Mouse (Mus musculus) regulatory T cell (primary cell): ENCODE results near the gene Tmem233.

Experiments
- in situ Hi-C: fragments of 300-600 bp; cut with MboI, MseI; formaldehyde crosslinking; loops from one replicate; pipeline ENCODE4 v1.15.1; 2025; ENCODE audit warnings: high pct_unique_total_duplicates

Tmem233 gene

DNA sequence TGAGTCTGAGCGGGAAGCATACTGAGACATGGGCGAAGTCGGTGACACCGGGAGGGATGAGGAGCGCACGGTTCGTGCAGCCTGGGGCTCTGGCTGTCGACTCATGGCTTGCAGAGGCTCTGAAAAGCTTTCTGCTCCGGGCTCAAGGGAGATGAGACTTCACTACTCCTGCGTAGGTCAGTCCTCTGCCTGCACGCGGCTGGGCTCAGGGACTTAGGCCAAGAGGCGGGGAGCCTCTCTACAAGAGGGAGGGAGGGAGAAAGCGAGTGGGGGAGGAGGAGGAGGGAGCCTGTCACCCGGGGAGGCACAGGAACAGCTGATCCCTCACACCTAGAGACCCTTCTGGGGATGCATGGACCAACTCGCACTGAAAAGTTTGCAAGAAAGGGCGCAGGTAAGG, at the start of gene Tmem233:
TSS of gene Tmem233 (minus strand) at position 164 of the 400 bp plus-strand sequence.
- in situ Hi-C loops, result no loop called here

DNA sequence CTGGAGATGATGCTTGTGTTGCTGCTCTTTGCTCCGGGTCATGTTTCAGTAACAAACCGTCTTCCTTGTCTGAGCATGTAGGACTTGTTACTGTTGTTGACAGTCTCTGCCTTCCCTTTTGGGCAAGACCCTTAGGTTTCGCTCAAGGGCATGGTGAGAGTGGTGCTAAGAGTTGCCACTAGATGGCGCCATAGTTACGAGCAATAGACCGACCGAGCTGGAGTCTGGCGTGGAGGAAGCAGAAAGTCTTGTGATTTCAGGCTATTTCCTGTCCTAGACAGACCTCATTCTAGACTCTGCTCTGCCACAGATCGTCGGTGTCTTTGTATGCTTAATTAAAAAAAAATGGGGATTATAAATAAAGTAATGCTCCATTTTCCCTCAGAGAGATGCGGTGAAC, 40.3 kb upstream of the Tmem233 start:
- in situ Hi-C loops, result loop anchor here (5.0 to 25.0 kb wide), 2 partner anchors 349 to 964 kb away; no protein-coding TSS in a partner anchor

DNA sequence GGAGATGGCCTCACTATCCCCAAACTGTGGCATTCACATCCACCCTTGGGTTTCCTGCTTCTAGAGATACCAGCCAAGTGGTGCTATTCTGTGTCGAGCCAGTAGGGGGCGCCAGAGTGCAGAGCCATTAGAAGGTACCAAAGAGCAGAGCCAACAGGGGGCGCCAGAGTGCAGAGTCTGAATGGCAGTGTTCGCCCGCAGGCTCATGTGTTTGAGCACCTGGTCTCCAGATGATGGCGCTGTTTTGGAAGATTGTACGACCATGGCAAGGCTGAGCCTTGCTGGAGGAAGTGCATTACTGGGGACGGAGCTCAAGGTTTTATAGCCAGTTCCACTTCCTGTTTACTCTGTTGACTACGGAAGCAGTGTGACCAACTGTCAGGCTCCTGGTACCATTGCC, 33.5 kb upstream of the Tmem233 start:
- in situ Hi-C loops, result loop anchor here (25.0 kb wide), 1 partner anchor 971 kb away; no protein-coding TSS in a partner anchor

DNA sequence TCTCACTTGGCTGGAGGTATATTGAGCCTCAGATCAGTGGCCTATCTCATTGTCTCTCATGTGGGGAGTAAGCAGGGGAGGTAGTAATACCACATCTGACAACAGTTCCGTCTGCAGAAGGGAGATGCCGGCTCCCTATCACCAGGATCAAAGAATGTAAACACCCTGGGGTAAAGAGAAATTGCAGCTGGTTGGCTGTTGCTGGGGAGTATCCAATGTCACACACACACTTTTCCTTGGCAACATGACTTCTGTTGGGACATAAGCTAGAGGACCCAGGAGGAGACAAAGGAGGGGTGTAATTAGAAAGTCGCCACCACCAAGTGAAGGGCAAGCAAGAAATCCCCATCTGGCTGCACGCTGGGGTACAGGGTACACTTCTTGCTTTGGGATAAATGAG, 33.1 kb upstream of the Tmem233 start:
- in situ Hi-C loops, result loop anchor here (25.0 kb wide), 1 partner anchor 971 kb away; no protein-coding TSS in a partner anchor

DNA sequence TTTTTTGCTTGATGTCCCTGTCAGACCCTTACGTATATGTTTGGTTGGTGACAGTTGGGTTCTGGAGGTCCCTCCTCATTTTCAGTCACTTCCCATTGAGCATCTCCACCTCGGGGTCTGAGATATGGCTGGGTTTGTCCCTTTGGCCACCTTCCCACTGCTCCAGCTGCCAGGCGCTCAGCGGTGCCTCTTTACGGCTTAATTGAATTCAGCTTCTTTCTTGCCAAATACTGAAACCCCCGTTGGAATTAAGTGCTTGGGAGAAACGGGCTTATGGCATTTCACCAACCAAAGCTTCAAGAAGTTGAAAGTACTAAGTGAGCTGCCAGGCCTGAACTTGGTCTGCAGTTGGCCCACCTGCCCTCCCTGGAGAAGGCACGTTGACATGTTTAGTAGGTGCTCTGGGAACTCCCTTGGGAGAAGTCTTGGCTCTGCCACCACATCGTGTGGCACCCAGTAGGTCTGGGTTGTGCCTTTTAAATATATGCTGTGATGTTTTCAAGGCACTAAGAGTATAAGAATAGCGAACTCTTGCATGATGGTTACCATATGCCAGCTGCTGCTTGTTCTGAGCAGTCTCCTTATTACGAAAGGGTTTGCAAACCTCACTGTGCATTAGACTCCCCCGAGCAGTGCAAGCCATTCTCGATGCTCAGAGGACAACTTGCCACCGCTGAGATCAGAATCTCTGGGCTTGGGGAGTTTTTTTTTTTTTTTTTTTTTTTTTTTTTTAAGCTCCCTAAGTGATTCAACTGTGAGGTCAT, 32.2 kb upstream of the Tmem233 start:
- in situ Hi-C loops, result loop anchor here (25.0 kb wide), 1 partner anchor 972 kb away; no protein-coding TSS in a partner anchor

DNA sequence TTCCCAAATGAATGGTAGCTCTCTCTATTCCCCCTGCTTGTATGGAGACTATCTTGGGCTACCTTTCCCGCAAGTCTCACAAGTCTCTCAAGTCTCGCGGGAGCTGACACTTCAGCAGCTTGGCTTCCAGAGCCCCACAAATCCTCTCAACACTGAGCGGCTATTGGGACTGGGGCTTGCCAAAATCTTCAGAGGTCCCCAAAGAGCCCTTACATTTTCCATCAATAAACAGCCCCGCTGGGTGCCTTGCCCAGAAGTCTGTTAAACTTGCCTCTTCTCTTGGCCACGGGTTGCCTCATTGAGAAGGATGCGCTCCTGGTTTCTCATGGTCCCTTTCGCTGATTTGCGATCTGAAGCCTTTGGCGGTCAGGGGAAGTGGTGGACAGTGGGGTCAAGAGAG, 25.6 kb upstream of the Tmem233 start:
- in situ Hi-C loops, result loop anchor here (25.0 kb wide), 1 partner anchor 979 kb away; no protein-coding TSS in a partner anchor

DNA sequence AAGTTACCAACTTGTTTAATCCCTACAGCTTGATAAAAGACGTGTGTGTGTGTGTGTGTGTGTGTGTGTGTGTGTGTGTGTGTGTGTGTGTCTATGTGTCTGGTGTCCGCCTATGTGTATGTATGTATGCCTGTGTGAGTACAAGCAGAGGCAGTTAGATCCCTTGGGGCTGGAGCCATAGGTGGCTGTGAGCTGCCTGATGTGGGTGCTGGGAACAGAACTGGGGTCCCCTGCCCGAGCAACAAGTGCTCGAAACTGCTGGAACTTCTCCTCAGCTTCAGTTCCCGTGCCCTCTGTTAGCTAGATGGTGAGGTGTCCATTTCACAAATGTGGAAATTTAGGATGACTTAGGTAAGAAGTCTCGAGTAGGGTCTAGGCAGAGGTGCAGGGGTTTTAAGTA, 1.2 kb upstream of the Tmem233 start:
- in situ Hi-C loops, result no loop called here

DNA sequence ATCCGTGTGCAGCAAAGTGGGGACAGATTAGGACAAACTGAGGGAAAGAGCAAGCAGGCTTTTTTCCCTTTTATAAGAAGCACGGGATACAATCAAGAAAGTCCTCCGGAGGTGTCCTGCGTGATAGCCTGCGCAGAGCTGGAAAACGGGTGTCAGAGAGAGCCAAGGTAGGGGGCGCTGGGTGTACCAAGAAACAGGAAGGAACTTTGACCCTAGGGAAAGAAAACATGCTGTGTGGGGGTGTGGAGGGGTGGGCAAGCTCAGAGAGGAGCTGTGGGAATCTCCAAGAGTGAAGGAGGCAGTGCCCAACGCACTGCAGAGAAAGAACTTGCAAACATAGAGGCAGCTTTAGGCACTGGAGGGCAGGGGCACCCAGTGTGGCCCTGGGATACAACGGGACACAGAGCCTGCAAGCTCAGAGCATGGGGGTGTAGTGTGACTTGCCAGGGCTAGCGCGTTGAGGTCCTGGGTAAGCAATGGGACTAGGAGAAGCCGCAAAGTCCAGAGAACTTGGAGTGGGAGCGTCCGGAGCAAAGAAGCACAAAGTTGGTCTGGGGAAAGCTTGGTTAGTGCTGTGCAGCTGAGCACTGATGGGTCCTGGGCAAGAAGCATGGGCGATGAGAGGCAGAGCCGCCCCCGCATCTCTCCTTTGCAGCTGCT, 673 bp downstream of the Tmem233 start:
- in situ Hi-C loops, result no loop called here

DNA sequence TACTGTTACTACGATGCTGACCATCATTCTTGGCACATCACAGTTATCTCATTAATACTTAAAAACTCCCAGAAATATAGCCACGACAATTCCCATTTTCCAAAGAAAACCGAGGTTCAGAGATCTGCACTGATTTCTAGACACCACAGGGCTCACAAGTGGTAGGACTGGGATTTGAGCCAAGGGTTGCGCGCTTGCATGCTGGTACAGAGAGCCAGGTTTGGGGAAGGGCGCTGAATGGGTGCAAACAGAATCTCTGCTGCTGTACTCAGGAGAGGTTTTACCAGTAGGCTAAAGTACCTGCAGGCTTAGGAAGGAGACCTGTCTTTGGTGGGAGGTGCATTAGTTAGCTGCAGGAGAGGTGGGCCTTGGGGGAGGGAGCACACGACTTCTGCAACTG, 1.4 kb downstream of the Tmem233 start:
- in situ Hi-C loops, result no loop called here

DNA sequence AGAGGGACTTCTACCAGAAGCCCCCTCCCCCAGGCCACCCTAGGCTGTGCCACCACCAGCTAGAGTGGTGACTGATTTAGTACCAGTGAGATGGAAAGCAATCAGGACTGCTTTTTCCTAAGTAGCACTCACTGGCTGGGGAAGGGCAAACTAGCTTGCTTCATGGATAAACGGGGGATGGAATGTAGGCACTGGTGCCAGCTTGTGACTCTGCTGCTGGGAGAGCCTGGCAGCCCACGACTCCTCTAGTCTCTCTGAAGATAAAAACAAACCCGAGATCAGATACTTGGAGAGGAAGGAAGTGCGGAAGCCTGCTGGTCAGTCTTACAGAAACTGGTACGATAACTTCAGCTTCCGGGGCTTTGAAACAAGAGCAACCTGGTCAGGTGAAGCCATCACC, 2.3 kb downstream of the Tmem233 start:
- in situ Hi-C loops, result no loop called here

DNA sequence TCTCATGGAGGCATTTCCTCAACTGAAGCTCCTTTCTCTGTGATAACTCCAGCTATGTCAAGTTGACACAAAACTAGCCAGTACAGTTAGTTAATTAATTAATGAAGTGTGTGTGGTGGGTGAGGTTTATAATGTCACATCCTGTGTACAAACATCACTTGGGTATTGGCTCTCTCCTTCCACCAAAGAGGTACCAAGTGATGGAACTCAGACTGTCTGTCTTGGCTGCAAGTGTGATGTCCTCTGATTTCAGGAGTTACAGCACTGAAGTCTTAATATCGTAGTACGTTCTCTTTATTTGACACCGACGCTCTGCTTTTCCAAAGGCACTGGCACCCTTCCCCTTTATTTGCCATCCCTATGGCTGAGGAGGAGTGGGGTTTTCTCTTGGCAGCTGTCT, 13.4 kb downstream of the Tmem233 start:
- in situ Hi-C loops, result no loop called here

DNA sequence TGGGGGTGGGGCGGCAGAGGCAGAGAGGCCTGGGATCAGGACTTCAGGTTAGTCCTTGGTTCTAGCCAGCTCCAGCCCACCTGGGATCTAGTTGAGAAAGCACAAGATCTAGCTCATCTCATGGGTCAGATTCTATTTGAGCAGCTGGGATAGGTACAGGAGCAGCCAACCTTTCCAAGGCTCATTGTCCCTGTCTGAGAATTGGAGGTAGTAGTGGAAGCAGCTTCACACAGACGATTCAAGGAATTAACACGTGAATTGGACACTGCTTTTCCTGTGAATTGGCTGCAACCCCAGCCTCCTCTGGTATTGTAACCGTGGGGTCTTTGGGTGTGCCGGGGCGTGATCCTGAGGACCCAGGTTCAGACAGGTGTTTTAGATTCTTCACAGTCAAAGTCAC, 30.2 kb downstream of the Tmem233 start:
- in situ Hi-C loops, result no loop called here

DNA sequence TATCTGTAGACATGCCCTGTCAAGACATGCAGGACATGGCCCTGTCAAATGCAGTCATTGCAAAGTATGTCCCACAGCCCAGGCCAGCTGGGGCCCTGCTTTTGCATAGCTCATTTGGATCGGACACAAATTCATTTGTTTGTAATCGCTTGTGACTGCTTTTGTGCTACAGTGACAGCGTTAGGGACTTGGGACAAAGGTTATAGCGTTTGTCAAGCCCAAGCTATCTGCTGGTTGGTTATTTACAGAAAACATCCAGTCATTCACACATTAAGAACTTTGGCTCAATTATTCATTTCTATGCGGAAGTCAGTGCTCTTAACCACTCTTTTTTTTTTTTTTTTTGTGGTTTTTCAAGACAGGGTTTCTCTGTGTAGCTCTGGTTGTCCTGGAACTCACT, 30.9 kb downstream of the Tmem233 start:
- in situ Hi-C loops, result no loop called here

DNA sequence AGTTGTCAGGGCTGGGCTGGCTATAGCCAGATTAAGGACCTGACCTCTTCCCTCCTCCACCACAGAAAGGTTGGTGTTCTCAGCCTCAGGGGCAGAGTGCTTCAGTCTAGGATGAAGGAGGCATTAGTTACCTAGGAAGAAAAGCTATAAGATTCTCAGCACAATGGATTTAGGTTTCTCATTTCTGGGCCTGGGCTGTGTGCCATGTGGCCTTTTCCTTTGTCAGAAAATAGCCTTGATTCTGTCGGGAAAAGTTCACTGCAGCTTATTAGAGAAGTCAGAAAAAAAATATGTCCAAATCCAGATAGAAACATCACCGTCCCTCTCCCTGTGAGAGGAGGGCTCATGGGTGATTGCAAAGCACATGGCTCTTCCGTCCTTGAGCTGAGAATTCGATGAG, 33.2 kb downstream of the Tmem233 start:
- in situ Hi-C loops, result no loop called here

DNA sequence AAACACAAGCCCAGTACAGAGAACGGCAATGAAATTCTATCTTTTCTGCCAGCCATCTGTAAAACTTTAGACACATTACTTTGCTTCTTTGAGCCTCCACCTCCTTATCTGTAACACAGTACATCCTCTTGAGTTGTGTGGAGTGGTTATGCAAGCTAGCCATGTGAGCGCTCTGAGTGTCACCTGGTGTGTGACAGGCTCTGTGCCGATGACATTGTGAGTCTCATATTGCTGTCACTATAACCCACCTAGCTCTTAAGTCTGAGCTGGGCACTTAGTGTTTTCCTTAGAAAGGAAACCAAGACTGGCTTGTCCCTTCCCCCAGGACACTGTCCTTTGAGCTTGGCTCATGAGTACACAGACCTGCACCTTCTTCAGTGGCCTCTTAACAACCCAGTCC, 34.7 kb downstream of the Tmem233 start:
- in situ Hi-C loops, result no loop called here

DNA sequence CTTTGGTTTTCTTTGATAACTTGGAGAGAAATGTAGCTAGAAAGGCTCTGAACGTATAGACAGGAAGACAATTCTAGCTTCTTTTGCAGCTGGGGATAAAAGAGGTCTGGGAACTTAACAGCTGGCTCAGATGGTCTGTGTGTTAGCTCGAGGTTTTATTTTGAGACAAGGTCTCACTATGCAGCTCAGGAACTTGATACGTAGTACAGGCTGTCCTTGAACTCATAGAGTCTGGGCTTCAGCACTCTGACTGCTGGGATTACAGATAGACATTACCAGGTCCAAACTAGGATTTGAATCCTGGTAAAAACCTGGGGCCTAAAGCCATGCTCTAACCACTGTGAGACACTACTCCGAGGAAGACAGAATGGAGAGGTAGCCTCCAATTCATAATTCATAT, 36.8 kb downstream of the Tmem233 start:
- in situ Hi-C loops, result no loop called here

DNA sequence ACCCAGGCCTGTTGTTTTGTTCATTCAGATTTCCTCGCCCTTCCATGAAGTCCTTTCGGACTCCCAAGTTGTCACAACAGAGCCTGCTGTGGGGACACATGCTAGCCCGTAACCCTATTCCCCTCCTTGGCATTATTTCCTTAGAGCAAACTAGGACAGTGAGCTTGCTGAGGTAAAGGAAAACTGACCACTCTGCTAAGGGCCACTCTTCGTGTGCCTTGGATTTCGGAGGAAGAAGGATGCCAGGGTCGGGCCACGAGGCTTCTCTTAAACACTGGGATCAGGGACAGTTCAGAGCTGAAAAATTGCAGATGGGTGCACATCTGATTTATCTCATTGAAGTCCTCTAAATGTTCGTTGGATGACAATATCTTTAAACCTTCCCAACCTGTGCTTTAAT, 37.5 kb downstream of the Tmem233 start:
- in situ Hi-C loops, result no loop called here

DNA sequence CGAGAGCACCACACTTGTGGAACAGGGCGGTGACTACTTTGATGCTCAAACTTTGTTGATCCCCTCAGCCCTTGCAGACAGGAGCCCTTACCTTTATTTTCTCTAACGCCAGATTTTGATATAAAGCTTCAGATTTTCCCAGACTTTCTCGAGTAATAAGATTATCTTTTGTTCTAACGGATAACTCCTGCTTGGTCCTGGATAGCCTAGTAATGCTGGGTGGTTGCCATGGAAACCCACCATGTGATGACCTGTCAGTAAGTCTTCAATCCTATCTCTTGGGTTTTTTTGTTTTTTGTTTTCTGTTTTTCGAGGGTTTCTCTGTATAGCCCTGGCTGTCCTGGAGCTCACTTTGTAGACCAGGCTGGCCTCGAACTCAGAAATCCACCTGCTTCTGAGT, 40.8 kb downstream of the Tmem233 start:
- in situ Hi-C loops, result no loop called here

DNA sequence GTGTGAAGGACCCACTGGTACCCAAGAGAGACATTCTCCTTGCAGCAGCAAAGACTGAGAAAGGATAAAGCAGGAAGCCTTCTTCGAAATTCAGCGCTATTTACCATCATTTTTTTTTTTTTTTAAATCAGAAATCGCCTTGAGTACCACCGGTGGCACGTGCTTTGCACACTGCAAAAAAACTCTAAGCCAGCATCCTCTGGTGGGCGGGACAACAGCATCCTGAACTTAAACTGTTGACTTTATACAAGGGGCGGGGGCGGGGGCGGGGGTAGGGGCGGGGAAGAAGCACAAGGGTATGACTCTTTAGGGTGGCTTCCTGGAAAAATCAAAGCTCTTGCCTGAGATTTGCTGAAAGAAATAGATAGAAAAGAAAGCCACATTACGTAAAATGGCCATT, 43.3 kb downstream of the Tmem233 start:
- in situ Hi-C loops, result loop anchor here (10.0 kb wide), 1 partner anchor 175 kb away; no protein-coding TSS in a partner anchor

DNA sequence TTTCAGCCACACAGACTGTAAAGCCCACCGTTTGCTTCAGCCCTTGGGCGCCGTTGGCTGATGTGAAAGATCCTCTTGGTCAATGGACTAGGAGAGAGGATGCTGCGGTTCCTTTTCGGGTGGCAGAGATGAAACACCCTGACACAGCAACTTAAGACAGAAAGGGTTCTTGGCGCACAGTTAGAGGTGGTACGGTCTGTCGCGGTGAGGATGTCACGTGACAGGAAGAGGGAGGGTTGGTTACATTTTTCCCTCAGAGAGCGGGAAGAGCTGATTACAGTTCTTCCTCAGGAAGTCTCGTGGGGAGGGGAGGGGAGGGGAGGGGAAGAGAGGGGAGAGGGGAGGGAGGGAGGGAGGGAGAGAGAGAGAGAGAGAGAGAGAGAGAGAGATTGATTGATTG, 45.3 kb downstream of the Tmem233 start:
- in situ Hi-C loops, result loop anchor here (10.0 kb wide), 1 partner anchor 177 kb away; no protein-coding TSS in a partner anchor

DNA sequence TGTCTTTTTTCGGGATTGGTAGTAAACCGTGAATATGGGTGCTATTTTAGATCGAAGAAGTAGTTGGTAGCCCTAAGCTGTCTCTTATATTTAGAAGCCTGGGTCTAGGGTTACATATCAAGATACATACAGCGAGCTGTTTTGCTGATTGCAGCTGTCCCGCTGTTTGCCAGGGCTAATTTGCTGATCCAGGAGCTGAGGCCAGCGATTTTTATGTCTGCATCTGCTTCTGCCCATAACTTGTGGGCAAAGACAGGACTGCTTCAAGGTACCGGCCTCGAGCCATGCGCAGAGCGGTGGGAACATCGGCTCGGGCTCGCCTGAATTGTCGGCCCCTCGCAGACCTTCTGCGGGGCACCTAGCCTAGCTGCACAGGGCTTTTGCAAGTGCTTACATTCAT, 46.6 kb downstream of the Tmem233 start:
- in situ Hi-C loops, result loop anchor here (10.0 kb wide), 1 partner anchor 178 kb away; no protein-coding TSS in a partner anchor

DNA sequence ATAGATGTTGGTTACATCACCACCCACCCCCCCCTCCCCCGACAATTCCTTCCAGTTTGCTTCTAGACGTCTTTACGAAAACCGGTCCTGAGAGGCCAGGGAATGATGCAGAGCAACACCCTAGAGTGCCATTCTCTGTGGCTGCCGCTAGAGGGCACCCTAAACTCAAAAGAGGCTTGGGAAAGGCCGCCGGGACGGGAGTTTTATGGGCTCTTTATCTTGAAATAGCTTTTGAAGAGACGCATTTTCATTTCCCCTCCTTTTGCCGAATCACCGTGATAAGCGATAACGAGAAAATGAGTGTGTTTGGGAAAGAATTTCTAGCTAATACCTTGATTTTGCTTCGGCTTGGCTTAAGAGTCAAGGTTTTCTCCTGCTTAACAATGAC, 51.9 kb downstream of the Tmem233 start:
- in situ Hi-C loops, result loop anchor here (10.0 kb wide), 1 partner anchor 184 kb away; no protein-coding TSS in a partner anchor
